Comparison of ENCODE assay signal across 13 mouse cellular contexts in the genomic region with DNA sequence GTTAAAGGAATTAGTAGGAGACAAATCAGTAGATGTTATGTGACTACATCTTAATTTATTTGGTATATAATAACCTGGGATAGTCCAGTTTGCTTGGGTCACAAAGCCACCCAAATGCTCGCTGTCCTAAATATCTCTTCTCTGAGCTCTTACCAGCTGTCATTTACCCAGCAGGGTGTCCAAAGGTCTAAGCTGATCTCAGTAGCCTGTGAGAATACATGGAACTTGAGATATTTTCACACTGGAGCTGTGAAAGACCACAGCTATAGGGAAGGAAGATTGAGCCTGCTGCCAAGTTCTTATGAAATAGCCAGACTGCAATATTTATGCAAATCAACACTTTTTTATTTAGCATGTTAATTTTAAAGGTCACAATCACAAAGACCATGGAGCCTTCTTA.
"Had no signal": no experiment of that assay in that cellular context is flagged by ENCODE, and none has a peak within 500 bp of the region (broad histone marks: within the 10 kb centered on the region; RNA-seq: fewer than 3 reads in every experiment).

No protein-coding gene starts in this region.

- DNase-seq: kidney, postnatal 36 days; layer of hippocampus, adult 9-11 months; lung, adult 2 months; lung, postnatal 10 days; lung, postnatal 4 days; thymus, adult 2 months; thymus, postnatal 25 days had no signal

- H3K9me3 ChIP-seq: limb, embryonic 10.5 days; liver, embryonic 15.5 days; midbrain, embryonic 10.5 days; midbrain, embryonic 15.5 days; neural tube, embryonic 12.5 days had no signal

- H3K27me3 ChIP-seq: liver, embryonic 15.5 days; midbrain, embryonic 15.5 days; neural tube, embryonic 12.5 days had no signal

- H3K27ac ChIP-seq: limb, embryonic 10.5 days; liver, embryonic 15.5 days; midbrain, embryonic 10.5 days; midbrain, embryonic 15.5 days; neural tube, embryonic 12.5 days had no signal

- H3K4me3 ChIP-seq: limb, embryonic 10.5 days; liver, embryonic 15.5 days; midbrain, embryonic 10.5 days; midbrain, embryonic 15.5 days; neural tube, embryonic 12.5 days had no signal

- H3K36me3 ChIP-seq: limb, embryonic 10.5 days; liver, embryonic 15.5 days; midbrain, embryonic 10.5 days; midbrain, embryonic 15.5 days; neural tube, embryonic 12.5 days had no signal

- H3K4me2 ChIP-seq: liver, embryonic 11.5 days; liver, embryonic 15.5 days; midbrain, embryonic 15.5 days; neural tube, embryonic 12.5 days had no signal

- H3K9ac ChIP-seq: liver, embryonic 15.5 days; midbrain, embryonic 15.5 days; neural tube, embryonic 12.5 days had no signal

- ATAC-seq: midbrain, embryonic 15.5 days had no signal

- H3K4me1 ChIP-seq: limb, embryonic 10.5 days; liver, embryonic 15.5 days; midbrain, embryonic 10.5 days; midbrain, embryonic 15.5 days; neural tube, embryonic 12.5 days had no signal
